Mouse (Mus musculus) frontal cortex, adult 2 months (tissue): ENCODE measurements at regions not wholly inside any gene's neighbourhood (a gene's known extent, or its start where the extent isn't known, plus 50 kb on each side); places are given as distances from the start of the nearest gene placed in this dataset.
A peak's percentile ranks its signal among the peaks of the same experiment; 100 is the strongest.

Source experiments
- DNase-seq, 2 experiments: peaks; one replicate each; pipeline ENCODE4 v3.0.0; 2022; ENCODE audit warnings: low spot score in 1 of 2; ENCODE audit errors: extremely low spot score in 1 of 2

DNA sequence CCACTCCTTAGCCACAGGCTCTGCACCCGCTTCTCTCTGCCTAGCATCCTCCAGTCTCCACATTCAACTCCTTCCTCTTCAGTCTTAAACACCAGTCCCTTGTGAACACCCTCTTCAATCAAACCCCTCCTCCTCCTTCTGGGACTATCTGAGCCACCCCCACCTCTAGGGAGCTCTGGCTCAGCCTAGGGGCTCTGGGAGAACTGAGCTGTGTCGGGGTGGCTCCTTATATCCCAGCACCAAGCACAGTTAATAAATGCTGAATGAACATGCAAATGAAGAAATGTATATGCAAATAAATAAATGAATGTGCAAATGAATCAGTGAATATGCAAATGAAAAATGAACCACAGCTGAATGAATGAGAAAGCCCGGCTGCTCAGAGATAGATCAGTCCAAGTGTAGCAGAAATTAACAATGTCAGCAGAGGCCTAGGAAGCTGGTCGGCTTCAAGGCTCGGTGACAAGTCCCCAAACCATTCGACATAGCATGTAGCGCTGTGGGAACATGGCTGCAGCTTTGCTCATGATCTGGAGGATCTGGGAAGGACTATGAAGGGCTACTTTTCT, 67.1 kb upstream of the Tnrc6c start:
- DNase-seq, result no peak

DNA sequence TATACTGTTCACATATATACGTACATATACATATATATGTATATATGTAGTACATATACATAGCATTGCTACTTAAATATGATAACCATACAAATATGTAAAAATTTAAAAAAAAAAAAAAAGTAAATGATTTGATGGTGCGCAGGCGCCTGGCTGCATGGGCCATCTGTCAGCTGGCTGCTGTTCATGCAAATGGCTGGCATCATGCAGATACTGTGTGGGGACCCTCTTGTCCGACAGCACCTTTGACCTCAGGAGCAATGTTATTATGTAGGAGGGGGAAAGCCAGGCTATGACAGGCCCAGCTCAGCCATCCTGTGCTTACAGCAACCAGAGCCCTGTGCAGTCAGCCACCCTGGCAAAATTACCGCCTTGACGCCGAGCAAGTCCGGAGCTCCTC, 65.1 kb upstream of the Tnrc6c start:
- no peak for DNase-seq

DNA sequence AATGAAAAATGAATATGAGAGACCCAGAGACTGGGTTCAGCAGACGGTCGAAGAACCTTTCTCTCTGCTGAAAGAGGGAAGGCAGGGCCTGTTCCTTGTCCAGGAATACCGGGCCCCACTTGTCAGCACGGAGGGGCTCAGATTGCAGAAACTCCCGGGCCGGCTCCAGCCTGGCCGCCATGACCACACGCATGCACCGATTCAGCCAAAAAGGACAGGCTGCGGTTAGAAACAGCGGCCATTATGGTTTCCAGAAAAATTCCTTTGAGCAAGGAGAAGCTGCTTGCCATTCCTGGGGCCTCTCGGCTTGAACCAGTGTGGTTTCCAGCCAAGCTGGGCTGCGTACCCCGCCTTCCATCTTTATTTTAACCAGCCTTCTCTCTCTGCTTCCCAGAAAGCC, 64.7 kb upstream of the Tnrc6c start:
- no peak for DNase-seq

DNA sequence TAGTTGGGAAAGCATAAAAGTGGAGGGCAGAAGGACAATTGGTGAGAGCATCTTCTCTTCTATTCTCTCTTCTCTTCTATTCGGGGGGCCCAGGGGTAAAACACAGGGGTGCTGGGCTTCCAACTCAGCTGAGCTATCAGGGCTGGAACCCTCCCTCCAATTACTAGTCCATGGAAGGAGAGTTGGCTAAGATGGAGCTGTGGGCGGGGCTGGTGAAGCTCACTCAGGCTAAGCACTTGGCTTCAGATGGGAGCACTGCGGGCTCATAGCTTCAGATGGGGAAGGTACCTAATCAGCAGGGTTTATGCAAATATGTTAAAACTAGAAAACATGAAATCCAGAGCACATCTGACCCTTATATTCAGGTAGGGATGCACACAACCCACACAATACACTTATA, 61.5 kb upstream of the Tnrc6c start:
- no peak for DNase-seq

DNA sequence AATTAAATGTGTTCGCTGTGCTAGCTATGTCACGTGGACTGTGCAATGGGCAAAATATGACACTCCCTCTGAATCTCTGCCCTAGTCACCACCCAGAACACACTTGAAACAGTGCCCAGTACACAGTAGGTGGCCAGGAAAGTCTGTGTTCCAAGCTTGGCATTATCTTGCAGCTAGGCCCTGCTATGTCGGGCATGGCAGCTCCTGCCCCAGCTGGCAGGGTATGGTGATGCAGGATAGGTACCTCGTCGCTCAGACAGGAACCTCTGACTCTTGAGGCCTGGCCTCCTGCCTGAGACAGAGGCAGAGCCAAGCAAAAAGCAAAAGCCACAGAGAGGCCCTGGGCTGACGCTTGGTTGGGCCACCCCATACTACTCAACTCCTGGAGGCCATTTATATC, 57.9 kb upstream of the Tnrc6c start:
- DNase-seq, result no peak

DNA sequence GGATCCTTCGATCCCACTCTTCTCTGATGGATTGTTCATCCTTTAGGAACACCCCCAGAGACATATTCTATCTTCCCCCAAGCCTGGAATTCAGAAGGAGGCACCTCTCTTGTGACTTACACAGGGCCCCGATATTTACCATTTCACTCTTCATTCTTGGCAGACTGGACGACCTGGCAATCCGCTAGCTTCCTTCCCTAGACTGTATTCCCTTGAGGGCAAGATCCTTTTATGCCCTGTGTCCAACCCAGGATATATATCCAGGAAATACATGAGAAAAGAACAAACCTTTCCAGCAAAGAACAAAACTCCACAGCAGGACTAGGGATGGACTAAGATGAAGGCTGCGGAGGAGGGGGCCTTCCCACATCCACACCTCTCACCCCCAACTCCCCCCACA, 56.3 kb upstream of the Tnrc6c start:
- DNase-seq, result no peak

DNA sequence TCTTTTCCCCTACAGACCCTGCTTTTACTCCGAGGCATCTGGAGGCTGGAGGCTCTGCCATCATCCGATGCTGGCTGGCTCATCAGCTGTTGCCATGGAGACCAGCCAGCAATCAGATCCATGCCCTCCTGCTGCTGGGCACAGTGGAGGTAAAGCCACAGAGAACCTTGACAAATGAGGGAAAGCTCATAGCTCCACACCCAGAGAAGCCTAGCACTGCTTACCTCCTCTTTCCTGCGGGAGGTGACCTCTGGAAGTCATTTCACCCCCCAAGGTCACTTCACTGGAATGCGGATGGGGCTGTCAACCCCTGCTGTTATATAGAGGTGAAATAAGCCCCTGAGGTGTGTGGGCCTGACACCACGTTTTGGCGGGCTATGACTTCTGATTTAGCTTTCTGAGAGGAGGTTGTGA, 55.9 kb upstream of the Tnrc6c start:
- peak in 1 of 2 experiments; percentile 72 for DNase-seq

DNA sequence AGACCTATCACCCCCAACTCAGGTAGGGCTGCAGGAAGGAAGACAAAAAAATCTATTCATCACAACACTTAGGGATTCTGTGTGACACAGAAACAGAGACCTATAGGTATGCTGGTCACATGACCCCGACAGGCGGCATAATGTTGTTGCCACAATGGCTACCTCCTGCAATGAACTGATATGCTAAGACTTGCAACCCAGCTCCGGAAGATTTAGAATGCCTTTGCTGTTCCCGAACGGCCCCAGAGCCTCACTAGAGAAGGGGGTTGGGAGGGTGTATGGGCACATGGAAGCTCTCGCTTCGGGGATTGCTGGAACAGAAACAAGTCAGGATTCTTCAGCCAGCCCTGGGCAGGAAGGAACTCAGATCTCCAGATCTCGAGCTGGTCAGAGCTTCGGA, 55.5 kb upstream of the Tnrc6c start:
- DNase-seq, result peak in 1 of 2 experiments; percentile 41

DNA sequence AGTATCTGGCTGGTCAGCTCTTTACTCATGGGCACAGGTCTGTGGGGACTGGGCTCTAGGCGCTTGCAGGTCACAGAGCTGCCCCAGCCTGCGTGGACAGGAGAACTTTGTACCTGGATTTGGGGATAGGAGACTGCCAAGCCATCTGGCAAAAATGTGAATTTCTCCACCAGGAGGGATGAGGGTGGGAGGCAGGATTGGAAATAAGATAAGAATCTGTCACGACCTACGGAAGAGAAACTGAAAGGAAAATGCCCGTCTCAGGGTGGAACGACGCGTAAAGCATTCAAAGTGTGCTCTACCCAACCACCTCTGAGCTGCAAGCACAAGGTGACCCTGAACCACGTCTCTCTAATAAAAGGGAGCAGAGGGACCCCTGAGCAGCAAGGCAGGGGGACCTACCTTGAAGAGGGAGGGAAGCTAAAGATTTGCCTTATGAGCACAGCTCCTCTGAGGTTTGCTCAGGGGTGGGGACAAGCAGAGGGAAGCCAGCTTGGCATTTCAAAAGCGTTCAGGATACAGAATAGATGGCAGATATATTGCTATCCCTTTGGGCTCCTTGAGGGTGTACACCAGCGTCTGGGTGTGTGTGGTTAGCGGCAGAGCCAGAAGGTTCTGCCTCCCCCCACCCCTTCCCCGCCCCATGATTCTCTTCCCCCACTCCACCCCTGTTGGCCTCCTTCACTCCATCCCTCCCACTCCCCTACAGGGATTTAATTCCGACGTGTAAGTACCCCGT, 54.9 kb upstream of the Tnrc6c start:
- DNase-seq, result peak in 1 of 2 experiments; percentile 36

DNA sequence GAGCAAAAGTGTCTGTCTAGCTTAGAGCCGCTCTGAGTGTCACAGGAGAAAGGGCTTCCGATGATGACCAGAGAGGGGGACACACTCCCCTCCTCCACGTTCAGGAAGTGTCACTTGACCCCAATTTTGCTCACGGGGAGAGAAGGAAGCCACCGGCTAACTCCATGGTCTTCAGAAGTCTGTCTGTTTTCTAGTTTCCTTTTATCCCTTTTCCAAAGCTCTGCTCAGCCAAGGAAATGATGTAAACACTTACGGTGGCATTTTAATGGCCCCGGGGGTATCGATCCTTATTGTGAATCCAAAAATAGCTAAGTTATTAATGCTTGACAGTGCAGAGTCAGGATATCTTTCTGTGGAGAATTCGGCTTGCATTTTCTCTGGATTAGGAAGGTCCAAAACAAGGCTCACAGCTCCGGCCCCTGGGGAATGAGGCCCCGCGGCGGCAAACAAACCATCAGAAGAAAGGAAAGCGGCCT, 54.3 kb upstream of the Tnrc6c start:
- no peak for DNase-seq

DNA sequence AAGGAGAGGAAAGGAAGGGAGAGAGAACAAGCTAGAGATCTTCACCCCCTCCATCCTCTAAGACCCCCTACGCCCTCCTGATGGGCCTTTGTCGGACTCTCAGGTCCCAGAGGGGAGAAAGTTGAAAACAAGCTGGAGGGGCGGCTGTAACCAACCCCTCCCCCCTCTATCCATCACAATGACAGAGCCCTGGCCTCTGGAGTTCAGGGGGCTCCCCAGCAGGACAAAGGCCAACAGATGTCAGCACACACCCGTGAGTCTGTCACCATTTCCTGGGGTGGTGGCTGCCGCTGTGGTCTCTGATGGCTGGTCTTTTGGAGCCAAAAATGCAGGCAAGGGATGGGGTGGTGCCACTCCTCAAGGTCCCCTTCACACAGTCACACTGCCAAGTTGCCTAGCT, 52.9 kb upstream of the Tnrc6c start:
- no peak for DNase-seq

DNA sequence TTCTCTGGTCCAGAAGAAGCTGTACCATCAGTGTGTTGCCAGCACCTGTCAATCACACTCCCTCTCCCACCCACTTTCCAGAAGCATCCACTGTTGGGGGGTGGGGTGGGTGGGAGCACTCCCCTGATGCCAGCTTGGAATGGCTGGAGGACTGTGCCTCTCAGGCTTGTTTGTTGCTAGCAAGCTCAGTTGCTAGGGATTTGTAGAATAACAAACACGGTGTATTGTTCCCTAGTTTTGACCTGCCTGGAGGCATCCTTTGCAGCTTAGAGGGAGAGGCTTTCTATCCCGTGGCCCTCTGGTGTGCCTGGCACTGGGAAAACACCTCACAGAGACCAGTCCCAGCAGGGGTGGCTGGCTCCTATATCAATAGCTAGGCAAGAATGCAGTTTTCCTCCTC, 50.1 kb upstream of the Tnrc6c start:
- DNase-seq, result no peak
